Mouse (Mus musculus) adrenal gland, adult (tissue): ENCODE results near the gene Olfr91.
"Not testable (repeated sequence)": the region's sequence is repeated elsewhere in the genome, so short reads cannot be mapped to it uniquely, and the experiment has no call there.

ENCODE experiments used
- DNase-seq, 2 experiments: peaks; one replicate each; pipeline ENCODE4 v3.0.0; 2022 to 2023; ENCODE audit warnings: low spot score in 1 of 2; ENCODE audit not compliant: inconsistent age in 2 of 2

The Olfr91 gene

GRCm38 (mm10) chr17:37098178-37098577 lies at the start of gene Olfr91:
Gene Olfr91, minus strand, starts transcription at chr17:37098278.
- no peak for DNase-seq

GRCm38 (mm10) chr17:37131366-37131765 lies 33.3 kb upstream of the Olfr91 start:
- not testable (repeated sequence) for DNase-seq

GRCm38 (mm10) chr17:37119988-37120387 lies 21.9 kb upstream of the Olfr91 start, which contains the start of gene Olfr92:
Gene Olfr92, minus strand, starts transcription at chr17:37120088.
- no peak for DNase-seq

- DNase-seq, result no peak
These were observed 4.8 kb downstream of the Olfr91 start for GRCm38 (mm10) chr17:37093289-37093688.

- no peak for DNase-seq
These were observed 5.9 kb downstream of the Olfr91 start for GRCm38 (mm10) chr17:37092198-37092597.

GRCm38 (mm10) chr17:37088399-37088798 lies 9.7 kb downstream of the Olfr91 start, which contains the start of gene Olfr90:
Gene Olfr90, minus strand, starts transcription at chr17:37088499.
- no peak for DNase-seq

- no peak for DNase-seq
These were observed 12.5 kb downstream of the Olfr91 start for GRCm38 (mm10) chr17:37085545-37085944.

- DNase-seq, result no peak
These were observed 13.4 kb downstream of the Olfr91 start for GRCm38 (mm10) chr17:37084632-37085031.

GRCm38 (mm10) chr17:37083327-37083726 lies 14.8 kb downstream of the Olfr91 start:
- peak; percentile 32 to 84 for DNase-seq

GRCm38 (mm10) chr17:37081659-37082058 lies 16.4 kb downstream of the Olfr91 start:
- no peak for DNase-seq

- DNase-seq, result no peak
These were observed 18.0 kb downstream of the Olfr91 start for GRCm38 (mm10) chr17:37080119-37080518.

- no peak for DNase-seq
These were observed 19.1 kb downstream of the Olfr91 start for GRCm38 (mm10) chr17:37078990-37079389.

GRCm38 (mm10) chr17:37078193-37078592 lies 19.9 kb downstream of the Olfr91 start:
- DNase-seq, result no peak

GRCm38 (mm10) chr17:37075766-37076165 lies 22.3 kb downstream of the Olfr91 start:
- no peak for DNase-seq

GRCm38 (mm10) chr17:37075181-37075580 lies 22.9 kb downstream of the Olfr91 start:
- DNase-seq, result no peak

GRCm38 (mm10) chr17:37072730-37073276 lies 25.3 kb downstream of the Olfr91 start:
- no peak for DNase-seq

- no peak for DNase-seq
These were observed 25.9 kb downstream of the Olfr91 start for GRCm38 (mm10) chr17:37072080-37072729.

GRCm38 (mm10) chr17:37070121-37070520 lies 28.0 kb downstream of the Olfr91 start:
- no peak for DNase-seq

GRCm38 (mm10) chr17:37067861-37068260 lies 30.2 kb downstream of the Olfr91 start:
- no peak for DNase-seq

- DNase-seq, result no peak
These were observed 32.1 kb downstream of the Olfr91 start for GRCm38 (mm10) chr17:37065993-37066392.

- DNase-seq, result no peak
These were observed 34.2 kb downstream of the Olfr91 start for GRCm38 (mm10) chr17:37063686-37064495.

GRCm38 (mm10) chr17:37063063-37063462 lies 35.0 kb downstream of the Olfr91 start:
- no peak for DNase-seq
